Mouse (Mus musculus) spleen, adult 2 months (tissue): Measurements from ENCODE around the gene Fzr1. TPM values are rescaled to one million over a fixed set of nuclear protein-coding genes. Genes with fewer than 3 reads are reported as not detected.

Experiments
- DNase-seq, 2 experiments: peaks; one replicate each; pipeline versions ENCODE4 v3.0.0 to v3.0.0-alpha.2; 2012 to 2021; ENCODE audit warnings: low spot score in 2 of 2, low read depth in 1 of 2
- H3K27ac ChIP-seq: fragments of 200-500 bp; 2 replicates; pipeline ENCODE4 v1.5.1; 2012; ENCODE audit warnings: low read length, inconsistent platforms; ENCODE audit not compliant: insufficient read depth
- H3K27me3 ChIP-seq: fragments of 200-500 bp; 2 replicates; pipeline ENCODE4 v1.6.1; 2012; ENCODE audit warnings: mild to moderate bottlenecking, moderate library complexity, low read length, inconsistent platforms; ENCODE audit not compliant: control insufficient read depth, insufficient read depth
- H3K36me3 ChIP-seq: fragments of 200-500 bp; 2 replicates; pipeline ENCODE4 v1.6.1; 2012; ENCODE audit warnings: mild to moderate bottlenecking, low read length, inconsistent platforms; ENCODE audit not compliant: control insufficient read depth, insufficient read depth
- H3K4me1 ChIP-seq: fragments of 200-500 bp; 2 replicates; pipeline ENCODE4 v1.6.1; 2011; ENCODE audit warnings: inconsistent platforms; ENCODE audit not compliant: control insufficient read depth, insufficient read depth, insufficient read length
- H3K4me3 ChIP-seq: fragments of 200-500 bp; 2 replicates; pipeline ENCODE4 v1.5.1; 2011; ENCODE audit warnings: mild to moderate bottlenecking, inconsistent platforms; ENCODE audit not compliant: insufficient read depth, insufficient read length; ENCODE audit errors: extremely low read depth
- CTCF ChIP-seq: fragments of 200-500 bp; IDR thresholded peaks from 2 replicates; pipeline ENCODE4 v1.5.1; 2011; ENCODE audit warnings: mild to moderate bottlenecking, inconsistent platforms; ENCODE audit not compliant: insufficient read depth, insufficient read length, insufficient replicate concordance; ENCODE audit errors: extremely low read depth
- POLR2A ChIP-seq: fragments of 200-500 bp; IDR thresholded peaks from 2 replicates; pipeline ENCODE4 v1.6.1; 2011; ENCODE audit warnings: low read depth, low read length, inconsistent platforms
- WGBS: fragments of 180-500 bp; shearing (Covaris S2); methylation state at CpG from one replicate; pipeline ENCODE4 v1.1.7; 2018; 5-methylcytosine and 5-hydroxymethylcytosine counted together
- polyA plus RNA-seq: library from polyadenylated mRNA; depleted of rRNA; stranded (reverse); fragments of >200 nt; gene quantifications from 2 replicates; pipeline ENCODE4 v1.2.3, GENCODE M21; 2012; rRNA removed

The Fzr1 gene
- 127 and 128 TPM in 2 replicates for polyA plus RNA-seq

- Histone ChIP-seq H3K36me3 (no peaks in the 10 kb centered on the region), H3K27me3 (no peaks in the 10 kb centered on the region), H3K4me1 (peaks cover 16% of the 10 kb centered on the region; the same call in 1 of the 2 replicates), H3K27ac (peak within 1 kb of the TSS; percentile 83), H3K4me3 (peak within 1 kb of the TSS; percentile 85)
- DNase-seq, result no peak
- TF ChIP-seq CTCF (no peak), POLR2A (peak; percentile 39)
- WGBS, result 2% methylated on average over 54 of the region's 59 CpGs
Measured at GRCm38 (mm10) chr10:81377793-81378552, at the start of gene Fzr1. TSS of gene Fzr1 (minus strand) at chr10:81378516.

- peaks cover 25% of the 10 kb centered on the region for H3K4me1 ChIP-seq
- H3K27ac ChIP-seq, result no peak overlapping the region
- H3K27me3 ChIP-seq, result peaks cover 5% of the 10 kb centered on the region
- H3K4me3 ChIP-seq, result no peak overlapping the region
- 87% methylated on average over 8 of the region's 8 CpGs for WGBS
- DNase-seq, result peak in 1 of 2 experiments; percentile 4
- H3K36me3 ChIP-seq, result no peaks in the 10 kb centered on the region
- TF ChIP-seq POLR2A, result no peak
- TF ChIP-seq CTCF, result no peak
Measured at GRCm38 (mm10) chr10:81427804-81428506, 49.6 kb upstream of the Fzr1 start.

DNA sequence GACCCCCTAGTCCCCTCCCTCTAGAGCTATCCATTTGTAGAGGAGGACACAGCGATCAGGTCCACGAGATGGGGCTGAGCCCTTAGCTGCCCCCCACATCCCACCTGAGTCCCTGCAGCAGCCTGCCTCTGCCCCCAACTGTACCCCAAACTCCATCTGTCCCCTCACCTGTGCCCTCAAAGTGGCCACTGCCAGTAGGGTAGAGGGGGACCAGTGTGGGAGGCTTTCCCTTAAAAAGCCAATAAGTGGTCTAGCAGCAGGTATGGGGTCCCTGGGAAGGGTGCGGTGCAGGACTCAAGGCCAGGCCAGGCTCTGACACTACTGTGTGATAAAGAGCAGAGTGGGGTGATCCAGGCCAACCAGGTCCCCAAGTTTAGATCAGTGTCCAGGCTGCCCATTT lies 49.0 kb upstream of the Fzr1 start:
- no peaks in the 10 kb centered on the region for H3K36me3 ChIP-seq
- no peak overlapping the region for H3K27ac ChIP-seq
- DNase-seq, result no peak
- no peak for TF ChIP-seq CTCF
- TF ChIP-seq POLR2A, result no peak
- H3K4me3 ChIP-seq, result no peak overlapping the region
- peaks cover 21% of the 10 kb centered on the region for H3K4me1 ChIP-seq
- peaks cover 5% of the 10 kb centered on the region for H3K27me3 ChIP-seq
- WGBS, result 45% methylated on average over 3 of the region's 3 CpGs

GRCm38 (mm10) chr10:81426897-81427296 lies 48.6 kb upstream of the Fzr1 start:
- Histone ChIP-seq H3K27ac (peak overlapping the region; percentile 10; the same call in 1 of the 2 replicates), H3K27me3 (peaks cover 5% of the 10 kb centered on the region), H3K4me3 (peak overlapping the region; percentile 38; the same call in 1 of the 2 replicates), H3K36me3 (no peaks in the 10 kb centered on the region), H3K4me1 (peaks cover 20% of the 10 kb centered on the region)
- under 1% methylated on average over 38 of the region's 38 CpGs for WGBS
- TF ChIP-seq POLR2A (no peak), CTCF (no peak)
- peak in 1 of 2 experiments; percentile 38 for DNase-seq

DNA sequence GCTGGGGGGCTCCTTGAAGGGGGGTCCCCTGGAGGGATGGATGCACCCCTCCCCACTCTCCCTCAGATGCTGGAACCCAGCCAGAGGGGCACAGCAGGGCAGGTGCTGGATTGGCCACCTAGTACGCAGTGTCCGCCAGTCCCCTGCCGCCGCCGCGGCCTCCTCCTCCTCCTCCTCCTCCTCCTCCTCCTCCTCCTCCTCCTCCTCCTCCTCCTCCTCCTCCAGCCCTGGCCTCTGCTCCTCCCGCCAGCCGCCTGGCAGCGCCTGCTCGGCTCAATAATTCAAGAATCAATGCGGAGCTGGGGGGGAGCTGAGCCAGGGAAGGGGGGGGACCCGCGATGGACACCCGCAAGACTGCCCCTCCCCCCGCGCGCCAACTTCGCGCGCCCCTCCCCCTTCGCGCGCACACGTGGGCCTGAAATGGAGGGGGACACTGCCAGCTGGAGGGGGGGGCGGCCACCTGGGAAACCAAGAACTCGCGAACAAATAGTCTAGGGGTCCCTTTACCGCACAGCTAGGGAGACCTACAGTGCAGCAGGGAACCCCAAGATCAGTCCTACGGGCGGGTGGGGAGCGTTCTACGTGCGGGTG lies 47.9 kb upstream of the Fzr1 start:
- under 1% methylated on average over 23 of the region's 33 CpGs for WGBS
- Histone ChIP-seq H3K36me3 (no peaks in the 10 kb centered on the region), H3K27me3 (peaks cover 5% of the 10 kb centered on the region), H3K4me3 (peak overlapping the region; percentile 38; the same call in 1 of the 2 replicates), H3K27ac (no peak overlapping the region), H3K4me1 (peaks cover 12% of the 10 kb centered on the region)
- TF ChIP-seq CTCF (no peak), POLR2A (no peak)
- DNase-seq, result peak in 1 of 2 experiments; percentile 3

DNA sequence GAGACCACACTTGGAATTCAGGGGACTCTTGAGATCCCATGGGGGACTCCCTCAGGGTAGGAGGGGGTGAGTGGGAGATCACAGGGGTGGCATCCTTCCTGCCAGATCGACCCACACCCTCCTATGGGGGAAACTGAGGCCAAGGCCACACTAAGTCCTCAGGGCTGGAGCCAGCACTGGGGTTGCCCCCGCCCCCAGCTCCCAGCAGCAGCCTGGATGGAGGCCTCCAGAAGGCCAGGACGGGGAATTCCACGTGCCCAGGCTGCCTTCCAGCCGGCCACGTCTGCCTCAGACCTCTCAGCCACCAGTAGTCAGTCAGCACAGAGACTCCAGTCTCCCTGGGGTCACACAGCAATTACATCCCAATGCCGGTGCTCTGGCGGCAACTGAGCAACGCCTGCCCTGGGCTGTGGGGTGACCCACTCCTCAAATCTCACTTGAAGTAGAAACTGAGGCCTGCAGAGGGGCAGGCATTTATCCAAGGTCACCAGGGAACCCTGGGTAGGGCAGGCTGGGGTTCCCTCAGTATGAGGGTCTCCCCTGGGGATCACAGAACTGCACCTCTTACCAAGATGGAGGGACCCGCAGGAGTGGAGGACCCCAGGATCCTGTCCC lies 47.0 kb upstream of the Fzr1 start:
- 75% methylated on average over 10 of the region's 10 CpGs for WGBS
- Histone ChIP-seq H3K27ac (no peak overlapping the region), H3K4me3 (peak overlapping the region; percentile 5; the same call in 1 of the 2 replicates), H3K36me3 (no peaks in the 10 kb centered on the region), H3K4me1 (peaks cover 8% of the 10 kb centered on the region; the same call in 1 of the 2 replicates), H3K27me3 (peaks cover 5% of the 10 kb centered on the region)
- TF ChIP-seq POLR2A, result no peak
- TF ChIP-seq CTCF, result no peak
- peak in 1 of 2 experiments; percentile 3 for DNase-seq
